In the genomic region with DNA sequence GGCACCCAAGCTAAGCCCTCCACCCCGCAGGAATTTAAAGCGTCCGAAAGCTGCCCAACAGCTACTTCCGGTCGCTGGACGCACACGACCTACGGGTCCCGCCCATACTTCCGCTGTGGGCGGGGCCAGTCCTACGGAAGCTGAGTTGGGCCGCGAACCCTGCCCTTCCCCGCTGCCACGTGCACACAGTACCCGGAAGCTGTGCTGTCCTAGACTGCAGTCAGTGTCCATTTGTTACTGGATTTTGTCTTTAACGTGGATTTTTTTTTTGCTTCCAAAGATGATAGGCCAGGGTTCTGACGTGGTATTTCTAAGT, we compare ENCODE assay signal across 8 mouse cellular contexts. TPM values are rescaled to one million over a fixed set of nuclear protein-coding genes. Genes with fewer than 3 reads are reported as not detected.
DNase-seq lines count a peak whose midpoint lies in the region; ATAC-seq lines count a peak whose summit lies in the region.

TSS of gene Cdk7 (minus strand) at position 79 of the 316 bp plus-strand sequence.

- WGBS in hindbrain, embryonic 13.5 days: 0% methylated on average over 19 of the region's 19 CpGs

- H3K9ac ChIP-seq in hindbrain, embryonic 13.5 days: peak within 1 kb of the TSS; percentile 91

- peak within 1 kb of the TSS; percentile 87 for H3K27ac ChIP-seq in hindbrain, embryonic 13.5 days

- H3K36me3 ChIP-seq in hindbrain, embryonic 13.5 days: peaks cover 23% of the 10 kb centered on the region

- ATAC-seq in hindbrain, embryonic 13.5 days (ENCODE audit: low FRiP score): peak; percentile 99

- H3K4me1 ChIP-seq in hindbrain, embryonic 13.5 days (replicated peaks): peaks cover 24% of the 10 kb centered on the region

- H3K27me3 ChIP-seq in hindbrain, embryonic 13.5 days: no peaks in the 10 kb centered on the region

- H3K4me2 ChIP-seq in hindbrain, embryonic 13.5 days: peak within 1 kb of the TSS; percentile 95

- DNase-seq in NIH3T3 (ENCODE audit: low read depth): peak; percentile 98
- peak; percentile 95 to 96 for DNase-seq in cerebellum, postnatal 10 days
- DNase-seq in frontal cortex, postnatal 14 days (ENCODE audit: low spot score in 2 of 2): peak; percentile 86 to 88
- DNase-seq in layer of hippocampus, postnatal 25 days (ENCODE audit: extremely low spot score in 1 of 2, low spot score in 1 of 2): peak; percentile 76 to 82
- DNase-seq in lung, postnatal 25 days (ENCODE audit: low spot score): peak; percentile 94
- peak; percentile 97 for DNase-seq in retina, embryonic 14.5 days (ENCODE audit: low spot score)
- DNase-seq in thymus, postnatal 4 days: peak; percentile 94

- peak within 1 kb of the TSS; percentile 74 for H3K4me3 ChIP-seq in hindbrain, embryonic 13.5 days

- no peaks in the 10 kb centered on the region for H3K9me3 ChIP-seq in hindbrain, embryonic 13.5 days

RNA-seq across cellular contexts. Expression of gene Cdk7, which starts in this region (rescaled TPM):
- polyA plus RNA-seq in hindbrain, embryonic 13.5 days (2015; fragmentation: Nextera tagmentation; extraction: Ambion mirVana): 50.7 and 53.1 TPM in 2 replicates
- 10 to 100 TPM; 36.3 to 38.6 TPM for total RNA-seq in layer of hippocampus, postnatal 25 days (2021)

Comparison
In these comparisons a context has a peak if more than half of its experiments do, and no peak if none do; other contexts are left out.
1. Peak in every context shown above with its lines: DNase-seq, ATAC-seq, H3K4me3 ChIP-seq and H3K27ac ChIP-seq.